Mouse (Mus musculus): ENCODE data around the gene Ttll3. TPM values are rescaled to one million over a fixed set of nuclear protein-coding genes. Genes with fewer than 3 reads are reported as not detected.

Gene Ttll3
- polyA plus RNA-seq, 1 experiment, result 1.6 TPM

DNA sequence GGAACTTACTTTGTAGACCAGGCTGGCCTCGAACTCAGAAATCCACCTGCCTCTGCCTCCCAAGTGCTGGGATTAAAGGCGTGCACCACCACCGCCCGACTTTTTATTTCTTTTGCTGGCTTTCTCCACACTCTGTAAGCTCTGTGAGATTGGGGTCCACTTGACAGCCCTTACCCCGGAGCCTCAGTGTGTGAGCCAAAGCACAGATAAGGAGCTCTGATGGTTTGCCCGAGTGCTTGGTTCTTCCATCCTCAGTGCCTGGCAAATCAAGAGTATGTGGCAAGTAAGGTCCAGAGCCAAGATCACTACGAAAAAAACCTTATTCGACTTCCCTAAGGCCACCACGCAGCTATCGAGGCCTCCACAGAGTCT is 2.9 kb downstream of the Ttll3 start:
- Histone ChIP-seq H3K36me3 (ENCODE audit: control insufficient read depth, insufficient read depth) (peaks cover 55% of the 10 kb centered on the region), H3K27me3 (ENCODE audit: control insufficient read depth, insufficient read depth, insufficient read length) (no peaks in the 10 kb centered on the region), H3K4me3 (ENCODE audit: insufficient read depth, poor library complexity, severe bottlenecking) (no peak overlapping the region), H3K79me3 (ENCODE audit: low read depth) (no peaks in the 10 kb centered on the region), H3K79me2 (ENCODE audit: control insufficient read depth, insufficient read depth) (no peaks in the 10 kb centered on the region), H3ac (ENCODE audit: control insufficient read depth, insufficient read length, low read depth) (no peak overlapping the region)
- TF ChIP-seq FOSL1 (IDR thresholded peaks at IDR 0.05; ENCODE audit: insufficient read depth, low read length, poor library complexity, severe bottlenecking), result no peak
- TF ChIP-seq MYOG (IDR thresholded peaks at IDR 0.05; ENCODE audit: control insufficient read depth, extremely low read depth, insufficient read length), result no peak
- TF ChIP-seq USF1 (IDR thresholded peaks at IDR 0.05; ENCODE audit: low read depth), result no peak
- no peak for TF ChIP-seq MAX (IDR thresholded peaks at IDR 0.05)
- no peak for TF ChIP-seq CEBPB (IDR thresholded peaks at IDR 0.05; ENCODE audit: low read depth)
- no peak for TF ChIP-seq CTCF (IDR thresholded peaks at IDR 0.05; ENCODE audit: control insufficient read depth, insufficient read depth, insufficient read length)
- no peak for TF ChIP-seq MYOD1 (IDR thresholded peaks at IDR 0.05; ENCODE audit: control insufficient read depth, insufficient read length, low read depth)

DNA sequence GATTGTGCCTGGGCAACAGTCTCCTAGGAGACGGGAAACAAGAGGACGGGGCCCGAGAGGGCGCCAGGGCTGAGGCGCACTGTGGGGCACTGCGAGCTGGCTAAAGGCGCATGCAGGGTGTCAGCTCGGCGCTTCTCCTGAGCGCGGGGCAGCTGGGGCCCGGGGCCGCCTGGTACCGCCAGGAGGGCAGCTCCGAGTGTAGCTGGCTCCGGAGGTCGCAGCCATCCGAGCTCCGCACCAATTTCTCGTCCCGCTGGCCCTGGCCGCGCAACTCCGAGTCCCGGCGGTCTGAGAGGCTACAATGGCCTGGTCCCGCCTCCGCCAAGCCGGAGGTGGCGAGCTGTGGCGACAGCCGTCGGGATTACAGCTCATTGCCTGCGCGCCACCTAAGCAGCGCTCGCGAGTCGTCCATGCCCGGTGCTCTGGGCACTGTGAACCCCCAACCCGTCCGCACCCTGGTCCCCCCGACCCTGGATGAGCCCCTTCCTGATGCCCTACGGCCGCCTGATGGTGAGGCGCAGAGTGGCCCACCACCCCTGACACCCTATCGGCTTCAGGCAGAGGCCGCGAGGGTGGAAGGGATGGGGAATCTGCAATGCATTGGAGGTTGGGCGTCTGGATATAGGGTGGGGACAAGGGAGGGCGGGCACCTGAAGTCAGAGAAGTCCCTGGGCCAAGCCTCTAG is 3.5 kb downstream of the Ttll3 start:
- peaks cover 49% of the 10 kb centered on the region for H3K36me3 ChIP-seq (ENCODE audit: control insufficient read depth, insufficient read depth)
- H3K79me3 ChIP-seq (ENCODE audit: low read depth), result no peaks in the 10 kb centered on the region
- no peaks in the 10 kb centered on the region for H3K79me2 ChIP-seq (ENCODE audit: control insufficient read depth, insufficient read depth)
- no peaks in the 10 kb centered on the region for H3K27me3 ChIP-seq (ENCODE audit: control insufficient read depth, insufficient read depth, insufficient read length)
- H3K4me3 ChIP-seq (ENCODE audit: insufficient read depth, poor library complexity, severe bottlenecking), result no peak overlapping the region
- TF ChIP-seq MYOD1 (IDR thresholded peaks at IDR 0.05; ENCODE audit: control insufficient read depth, insufficient read length, low read depth), result no peak
- H3ac ChIP-seq (ENCODE audit: control insufficient read depth, insufficient read length, low read depth), result no peak overlapping the region

DNA sequence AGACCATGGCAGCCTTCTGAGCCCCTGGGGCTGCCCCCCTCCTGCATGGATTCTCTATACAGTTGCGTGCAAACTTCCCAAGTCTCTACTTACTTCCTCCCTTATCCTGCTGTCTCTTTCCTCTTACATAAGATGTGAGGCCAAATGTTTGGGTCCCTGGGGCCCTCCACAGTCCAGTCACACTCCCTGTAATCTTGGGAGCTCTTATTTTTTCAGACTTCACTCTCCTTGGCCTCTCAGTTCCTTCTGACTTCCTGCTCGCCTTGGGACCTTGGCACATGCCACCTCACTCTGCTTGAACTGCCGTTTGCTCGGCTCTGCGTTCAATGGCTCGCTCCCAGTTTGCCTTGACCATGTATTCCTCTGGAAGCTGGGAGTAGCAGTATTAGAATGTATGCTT is 4.9 kb downstream of the Ttll3 start:
- no peak for TF ChIP-seq MYOG (IDR thresholded peaks at IDR 0.05; ENCODE audit: control insufficient read depth, extremely low read depth, insufficient read length)
- TF ChIP-seq CEBPB (IDR thresholded peaks at IDR 0.05; ENCODE audit: low read depth), result no peak
- TF ChIP-seq MYOD1 (IDR thresholded peaks at IDR 0.05; ENCODE audit: control insufficient read depth, insufficient read length, low read depth), result no peak
- no peak for TF ChIP-seq FOSL1 (IDR thresholded peaks at IDR 0.05; ENCODE audit: insufficient read depth, low read length, poor library complexity, severe bottlenecking)
- TF ChIP-seq MAX (IDR thresholded peaks at IDR 0.05), result no peak
- no peak for TF ChIP-seq CTCF (IDR thresholded peaks at IDR 0.05; ENCODE audit: control insufficient read depth, insufficient read depth, insufficient read length)
- no peak for TF ChIP-seq USF1 (IDR thresholded peaks at IDR 0.05; ENCODE audit: low read depth)
- H3K79me2 ChIP-seq (ENCODE audit: control insufficient read depth, insufficient read depth), result no peaks in the 10 kb centered on the region
- H3K27me3 ChIP-seq (ENCODE audit: control insufficient read depth, insufficient read depth, insufficient read length), result no peaks in the 10 kb centered on the region
- peaks cover 35% of the 10 kb centered on the region for H3K36me3 ChIP-seq (ENCODE audit: control insufficient read depth, insufficient read depth)
- H3K4me3 ChIP-seq (ENCODE audit: insufficient read depth, poor library complexity, severe bottlenecking), result no peak overlapping the region
- H3ac ChIP-seq (ENCODE audit: control insufficient read depth, insufficient read length, low read depth), result no peak overlapping the region
- no peaks in the 10 kb centered on the region for H3K79me3 ChIP-seq (ENCODE audit: low read depth)

DNA sequence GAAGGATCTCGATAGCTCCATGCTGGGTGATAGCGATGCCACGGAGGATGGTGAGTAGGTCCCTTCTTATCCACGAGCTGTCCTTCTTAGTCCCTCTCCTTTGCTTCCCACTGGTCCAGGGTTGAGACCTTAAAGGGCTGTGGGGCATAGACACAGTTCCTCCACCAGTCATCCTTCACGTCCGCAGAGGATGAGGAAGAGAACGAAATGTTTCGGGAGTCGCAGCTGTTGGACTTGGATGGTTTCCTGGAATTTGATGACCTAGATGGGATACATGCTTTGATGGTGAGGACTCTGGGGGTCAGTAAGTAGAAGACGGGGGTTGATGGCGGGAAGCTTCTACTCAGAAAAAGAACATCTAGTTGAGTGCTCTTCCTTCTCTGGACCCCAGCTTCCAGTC is 5.8 kb downstream of the Ttll3 start:
- H3K27me3 ChIP-seq (ENCODE audit: control insufficient read depth, insufficient read depth, insufficient read length), result no peaks in the 10 kb centered on the region
- no peak overlapping the region for H3K4me3 ChIP-seq (ENCODE audit: insufficient read depth, poor library complexity, severe bottlenecking)
- no peak for TF ChIP-seq MYOD1 (IDR thresholded peaks at IDR 0.05; ENCODE audit: control insufficient read depth, insufficient read length, low read depth)
- TF ChIP-seq USF1 (IDR thresholded peaks at IDR 0.05; ENCODE audit: low read depth), result no peak
- TF ChIP-seq CEBPB (IDR thresholded peaks at IDR 0.05; ENCODE audit: low read depth), result no peak
- H3ac ChIP-seq (ENCODE audit: control insufficient read depth, insufficient read length, low read depth), result no peak overlapping the region
- no peaks in the 10 kb centered on the region for H3K79me3 ChIP-seq (ENCODE audit: low read depth)
- H3K36me3 ChIP-seq (ENCODE audit: control insufficient read depth, insufficient read depth), result peaks cover 27% of the 10 kb centered on the region
- H3K79me2 ChIP-seq (ENCODE audit: control insufficient read depth, insufficient read depth), result no peaks in the 10 kb centered on the region

DNA sequence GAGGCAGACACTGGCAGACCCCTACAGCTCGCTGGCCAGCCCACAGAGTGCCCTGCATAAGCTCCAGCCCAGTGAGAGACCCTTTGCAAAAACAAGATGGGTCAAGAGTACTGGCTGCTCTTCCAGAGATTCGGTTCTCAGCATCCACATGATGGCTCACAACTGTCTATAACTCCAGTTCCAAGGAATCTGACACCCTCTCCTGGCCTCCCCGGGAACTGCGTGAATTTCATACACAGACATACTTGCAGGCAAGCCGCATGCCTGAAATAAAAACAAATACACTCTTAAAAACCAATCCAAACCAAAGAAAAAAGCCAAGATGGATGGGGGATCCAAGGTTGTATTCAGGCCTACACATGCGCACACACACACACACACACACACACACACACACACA is 6.4 kb downstream of the Ttll3 start:
- Histone ChIP-seq H3K27me3 (ENCODE audit: control insufficient read depth, insufficient read depth, insufficient read length) (no peaks in the 10 kb centered on the region), H3K79me2 (ENCODE audit: control insufficient read depth, insufficient read depth) (no peaks in the 10 kb centered on the region), H3K4me3 (ENCODE audit: insufficient read depth, poor library complexity, severe bottlenecking) (no peak overlapping the region), H3K36me3 (ENCODE audit: control insufficient read depth, insufficient read depth) (peaks cover 20% of the 10 kb centered on the region), H3ac (ENCODE audit: control insufficient read depth, insufficient read length, low read depth) (no peak overlapping the region), H3K79me3 (ENCODE audit: low read depth) (no peaks in the 10 kb centered on the region)
- no peak for TF ChIP-seq MAX (IDR thresholded peaks at IDR 0.05)
- no peak for TF ChIP-seq FOSL1 (IDR thresholded peaks at IDR 0.05; ENCODE audit: insufficient read depth, low read length, poor library complexity, severe bottlenecking)
- no peak for TF ChIP-seq CEBPB (IDR thresholded peaks at IDR 0.05; ENCODE audit: low read depth)
- no peak for TF ChIP-seq MYOG (IDR thresholded peaks at IDR 0.05; ENCODE audit: control insufficient read depth, extremely low read depth, insufficient read length)
- TF ChIP-seq CTCF (IDR thresholded peaks at IDR 0.05; ENCODE audit: control insufficient read depth, insufficient read depth, insufficient read length), result no peak
- TF ChIP-seq USF1 (IDR thresholded peaks at IDR 0.05; ENCODE audit: low read depth), result no peak
- no peak for TF ChIP-seq MYOD1 (IDR thresholded peaks at IDR 0.05; ENCODE audit: control insufficient read depth, insufficient read length, low read depth)

DNA sequence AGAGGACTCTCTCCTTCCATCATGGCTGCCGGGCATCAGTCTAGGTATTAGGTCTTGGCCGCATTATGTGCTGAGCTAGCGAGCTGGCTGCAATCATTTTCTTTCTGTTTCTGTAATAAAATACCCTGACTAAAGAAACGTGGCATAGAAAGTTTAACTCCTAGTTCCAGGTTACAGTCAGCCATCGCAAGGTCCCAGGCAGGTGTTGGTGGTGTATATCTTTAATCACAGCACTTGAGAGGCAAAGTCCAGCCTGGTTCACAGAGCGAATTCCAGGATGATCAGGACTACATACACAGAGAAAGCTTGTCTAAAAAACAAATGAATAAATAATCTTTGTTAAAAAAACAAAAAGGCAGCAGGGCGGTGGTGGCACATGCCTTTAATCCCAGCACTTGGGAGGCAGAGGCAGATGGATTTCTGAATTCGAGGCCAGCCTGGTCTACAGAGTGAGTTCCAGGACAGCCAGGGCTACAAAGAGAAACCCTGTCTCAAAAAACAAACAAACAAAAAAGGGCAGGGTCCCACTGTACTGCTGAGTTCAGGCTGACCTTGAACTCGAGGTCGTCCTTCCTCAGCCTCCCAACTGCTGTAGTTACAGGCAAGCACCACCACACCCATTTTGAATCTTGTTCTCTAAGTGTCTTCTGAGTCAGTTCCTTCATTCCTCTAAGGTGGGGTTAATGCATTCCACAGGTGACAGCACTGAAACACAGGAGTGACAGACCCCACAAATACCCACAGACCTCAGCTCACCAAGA is 7.4 kb downstream of the Ttll3 start:
- Histone ChIP-seq H3ac (ENCODE audit: control insufficient read depth, insufficient read length, low read depth) (no peak overlapping the region), H3K27me3 (ENCODE audit: control insufficient read depth, insufficient read depth, insufficient read length) (no peaks in the 10 kb centered on the region), H3K79me2 (ENCODE audit: control insufficient read depth, insufficient read depth) (no peaks in the 10 kb centered on the region), H3K36me3 (ENCODE audit: control insufficient read depth, insufficient read depth) (peaks cover 14% of the 10 kb centered on the region), H3K79me3 (ENCODE audit: low read depth) (no peaks in the 10 kb centered on the region), H3K4me3 (ENCODE audit: insufficient read depth, poor library complexity, severe bottlenecking) (no peak overlapping the region)
- TF ChIP-seq FOSL1 (IDR thresholded peaks at IDR 0.05; ENCODE audit: insufficient read depth, low read length, poor library complexity, severe bottlenecking) (no peak), CTCF (IDR thresholded peaks at IDR 0.05; ENCODE audit: control insufficient read depth, insufficient read depth, insufficient read length) (no peak), MYOG (IDR thresholded peaks at IDR 0.05; ENCODE audit: control insufficient read depth, extremely low read depth, insufficient read length) (no peak), MAX (IDR thresholded peaks at IDR 0.05) (no peak), USF1 (IDR thresholded peaks at IDR 0.05; ENCODE audit: low read depth) (no peak), CEBPB (IDR thresholded peaks at IDR 0.05; ENCODE audit: low read depth) (no peak), MYOD1 (IDR thresholded peaks at IDR 0.05; ENCODE audit: control insufficient read depth, insufficient read length, low read depth) (no peak)

All from C2C12 (cell line).